Mouse (Mus musculus) heart, adult 2 months (tissue): ENCODE measurements around the gene Ptprn2.

ENCODE experiments used
- CTCF ChIP-seq: fragments of 200-600 bp; IDR thresholded peaks from 2 replicates; pipeline ENCODE4 v1.8.1; 2022; ENCODE audit warnings: antibody characterized with exemption, mild to moderate bottlenecking, moderate library complexity
- POLR2A ChIP-seq: fragments of 200-500 bp; IDR thresholded peaks from 2 replicates; pipeline ENCODE4 v1.6.1; 2011; ENCODE audit warnings: mild to moderate bottlenecking, low read depth, low read length, control low read depth; ENCODE audit not compliant: insufficient read depth

DNA sequence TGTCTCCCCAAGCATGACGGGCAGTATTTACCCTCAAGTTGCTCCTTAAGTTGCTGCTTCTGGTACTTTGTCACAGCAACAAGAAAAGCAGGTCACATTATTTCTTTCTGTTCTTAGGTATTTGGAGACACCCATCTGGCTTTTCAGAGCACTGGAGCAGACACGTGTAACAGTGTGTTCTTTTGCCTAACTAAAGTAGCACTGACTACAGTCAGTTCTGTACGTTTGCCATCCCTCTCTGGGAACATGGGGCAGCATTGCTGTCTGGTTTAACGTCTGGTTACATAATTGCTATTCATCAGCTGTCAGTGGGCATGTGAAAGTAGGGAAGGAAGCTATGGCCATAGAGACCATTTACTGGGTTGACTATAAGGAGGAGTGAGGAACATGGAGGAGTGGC is 736.4 kb downstream of the Ptprn2 start:
- TF ChIP-seq POLR2A = no peak
- TF ChIP-seq CTCF = no peak
